Mouse (Mus musculus) liver, embryonic 14.5 days (tissue): ENCODE data around the gene Dsn1. TPM values are rescaled to one million over a fixed set of nuclear protein-coding genes. Genes with fewer than 3 reads are reported as not detected.

Experiments
- ATAC-seq: fragments of 200-750 bp; cut with Nextera tagmentation; 2 replicates; pipeline ENCODE4 v1.8.0; 2017; ENCODE audit warnings: moderate number of reproducible peaks, mild to moderate bottlenecking, moderate library complexity; ENCODE audit not compliant: insufficient read depth
- DNase-seq, 3 experiments: peaks; one replicate each; pipeline ENCODE4 v3.0.0-alpha.2; 2012 to 2013; ENCODE audit warnings: low read depth in 3 of 3, low spot score in 3 of 3
- H3K27ac ChIP-seq: fragments of 300-500 bp; sonication (generic); 2 replicates; pipeline ENCODE4 v1.5.1; 2014; ENCODE audit warnings: moderate library complexity, mild to moderate bottlenecking, control low read depth, inconsistent platforms
- H3K27me3 ChIP-seq: fragments of 300-500 bp; sonication (generic); 2 replicates; pipeline ENCODE4 v1.6.1; 2014; ENCODE audit warnings: mild to moderate bottlenecking, low read length, moderate library complexity; ENCODE audit not compliant: control insufficient read depth, insufficient read depth
- H3K36me3 ChIP-seq: fragments of 300-500 bp; sonication (generic); replicated peaks from 2 replicates; pipeline ENCODE4 v1.6.1; 2014; ENCODE audit warnings: low read depth; ENCODE audit not compliant: control insufficient read depth, insufficient read depth
- H3K4me1 ChIP-seq, 2 experiments: fragments of 200-500 bp in 1 of 2; fragments of 300-500 bp in 1 of 2; sonication (generic) in 1 of 2; replicated peaks; 2 replicates each; pipeline ENCODE4 v1.6.1; 2012 to 2014; ENCODE audit warnings: antibody characterized with exemption in 1 of 2, inconsistent platforms in 1 of 2, low read length in 1 of 2; ENCODE audit not compliant: control insufficient read depth in 2 of 2, insufficient read depth in 2 of 2
- H3K4me2 ChIP-seq: fragments of 300-500 bp; sonication (generic); 2 replicates; pipeline ENCODE4 v1.6.1; 2014; ENCODE audit warnings: low read depth, mild to moderate bottlenecking, control low read depth, moderate library complexity
- H3K4me3 ChIP-seq, 2 experiments: fragments of 200-500 bp in 1 of 2; fragments of 300-500 bp in 1 of 2; sonication (generic) in 1 of 2; 2 replicates each; pipeline ENCODE4 v1.5.1; 2012 to 2014; ENCODE audit warnings: low read depth in 2 of 2, low read length in 2 of 2, mild to moderate bottlenecking in 2 of 2, control low read depth in 1 of 2, inconsistent platforms in 1 of 2, moderate library complexity in 1 of 2; ENCODE audit not compliant: insufficient read depth in 1 of 2
- H3K9ac ChIP-seq: fragments of 300-500 bp; sonication (generic); replicated peaks from 2 replicates; pipeline ENCODE4 v1.6.1; 2014; ENCODE audit warnings: mild to moderate bottlenecking, control low read depth, moderate library complexity
- H3K9me3 ChIP-seq: fragments of 300-500 bp; sonication (generic); 2 replicates; pipeline ENCODE4 v1.6.1; 2016; ENCODE audit warnings: low read length, mixed read lengths; ENCODE audit not compliant: control insufficient read depth
- CTCF ChIP-seq: IDR thresholded peaks from 2 replicates; pipeline ENCODE4 v1.5.1; 2016; ENCODE audit warnings: antibody characterized with exemption, low read depth, control low read depth
- EP300 ChIP-seq: IDR thresholded peaks from 2 replicates; pipeline ENCODE4 v1.6.1; 2016; ENCODE audit warnings: antibody characterized with exemption, low read depth
- WGBS: fragments of 180-500 bp; shearing (Covaris S2); extraction: QIAGEN DNeasy Blood & Tissue Kit; methylation state at CpG from one replicate; pipeline ENCODE4 v1.1.7; 2014; ENCODE audit not compliant: insufficient replicate concordance; 5-methylcytosine and 5-hydroxymethylcytosine counted together
- polyA plus RNA-seq, 2 experiments: library from polyadenylated mRNA; depleted of rRNA in 1 of 2; stranded (reverse) in 1 of 2; unstranded in 1 of 2; fragments of >200 nt; fragmentation: Nextera tagmentation in 1 of 2; extraction: Ambion mirVana in 1 of 2; gene quantifications; 2 replicates each; pipeline versions ENCODE4 v1.2.1 to v1.2.3; 2012 to 2014

The Dsn1 gene
- polyA plus RNA-seq, 2 experiments: 19.2 to 30.2 TPM

GRCm38 (mm10) chr2:156963891-156964290 lies 43.1 kb downstream of the Dsn1 start:
- peaks cover 0 to 11% of the 10 kb centered on the region in 2 experiments for H3K4me1 ChIP-seq
- ATAC-seq (no peak), DNase-seq (no peak)
- no peaks in the 10 kb centered on the region for H3K9me3 ChIP-seq
- H3K27ac ChIP-seq: no peak overlapping the region
- 88% methylated on average over 7 of the region's 7 CpGs for WGBS
- no peak overlapping the region for H3K4me3 ChIP-seq
- no peak overlapping the region for H3K9ac ChIP-seq
- H3K27me3 ChIP-seq: no peaks in the 10 kb centered on the region
- no peaks in the 10 kb centered on the region; the same call in 1 of the 2 replicates for H3K36me3 ChIP-seq
- TF ChIP-seq EP300 (no peak), CTCF (no peak)
- no peak overlapping the region for H3K4me2 ChIP-seq

- Histone ChIP-seq H3K9me3 (no peaks in the 10 kb centered on the region), H3K4me2 (peak overlapping the region; percentile 41), H3K27me3 (no peaks in the 10 kb centered on the region), H3K36me3 (peaks cover 3% of the 10 kb centered on the region), H3K4me3 (no peak overlapping the region), H3K27ac (peak overlapping the region; percentile 79), H3K4me1 (peaks cover 35 to 39% of the 10 kb centered on the region in 2 experiments), H3K9ac (peak overlapping the region; percentile 15)
- 24% methylated on average over 9 of the region's 9 CpGs for WGBS
- no peak for TF ChIP-seq CTCF
- peak; percentile 23; the same call in 1 of the 2 replicates for TF ChIP-seq EP300
- ATAC-seq (peak; percentile 78), DNase-seq (peak; percentile 54 to 55 (median 54))
Observed at GRCm38 (mm10) chr2:156958496-156959252, 48.3 kb downstream of the Dsn1 start.

- TF ChIP-seq CTCF (no peak), EP300 (no peak)
- no peaks in the 10 kb centered on the region for H3K9me3 ChIP-seq
- ATAC-seq (no peak), DNase-seq (no peak)
- H3K9ac ChIP-seq: no peak overlapping the region
- WGBS: 87% methylated on average over 2 of the region's 2 CpGs
- H3K4me1 ChIP-seq: peaks cover 35 to 39% of the 10 kb centered on the region in 2 experiments
- peaks cover 3% of the 10 kb centered on the region for H3K36me3 ChIP-seq
- no peak overlapping the region for H3K4me2 ChIP-seq
- no peaks in the 10 kb centered on the region for H3K27me3 ChIP-seq
- H3K4me3 ChIP-seq: no peak overlapping the region
- peak overlapping the region; percentile 19 for H3K27ac ChIP-seq
Observed at GRCm38 (mm10) chr2:156957035-156957434, 49.9 kb downstream of the Dsn1 start.

- Histone ChIP-seq H3K4me3 (no peak overlapping the region), H3K4me2 (peak overlapping the region; percentile 42), H3K9me3 (no peaks in the 10 kb centered on the region), H3K36me3 (peaks cover 3% of the 10 kb centered on the region), H3K9ac (peak overlapping the region; percentile 23; the same call in 1 of the 2 replicates), H3K4me1 (peaks cover 35 to 39% of the 10 kb centered on the region in 2 experiments), H3K27ac (peak overlapping the region; percentile 74), H3K27me3 (no peaks in the 10 kb centered on the region)
- DNase-seq (peak; percentile 75 to 77 (median 76)), ATAC-seq (peak; percentile 90)
- TF ChIP-seq EP300 (peak; percentile 84), CTCF (peak; percentile 30; the same call in 1 of the 2 replicates)
- WGBS: 26% methylated on average over 7 of the region's 7 CpGs
Observed at GRCm38 (mm10) chr2:156956306-156956705, 50.6 kb downstream of the Dsn1 start.

GRCm38 (mm10) chr2:156954463-156954862 lies 52.5 kb downstream of the Dsn1 start:
- Histone ChIP-seq H3K27me3 (no peaks in the 10 kb centered on the region), H3K9me3 (no peaks in the 10 kb centered on the region), H3K36me3 (peaks cover 3% of the 10 kb centered on the region), H3K27ac (no peak overlapping the region), H3K4me1 (peaks cover 35 to 36% of the 10 kb centered on the region in 2 experiments), H3K9ac (no peak overlapping the region), H3K4me2 (no peak overlapping the region), H3K4me3 (no peak overlapping the region)
- ATAC-seq: no peak
- DNase-seq: no peak
- TF ChIP-seq CTCF: no peak
- TF ChIP-seq EP300: no peak
- WGBS: 77% methylated on average over 5 of the region's 5 CpGs
